Mouse (Mus musculus) left cerebral cortex, adult 18-20 months (tissue): ENCODE measurements around the gene Usp40. TPM values are rescaled to one million over a fixed set of nuclear protein-coding genes. Genes with fewer than 3 reads are reported as not detected.

ENCODE experiments used
- DNase-seq, 2 experiments: peaks; one replicate each; pipeline ENCODE4 v3.0.0; 2021 to 2022; ENCODE audit warnings: low spot score in 2 of 2, mixed read lengths in 1 of 2
- total RNA-seq, 2 experiments: library from RNA; stranded (reverse); gene quantifications; 2 replicates each; pipeline ENCODE4 v1.2.3; 2021

The Usp40 gene
- total RNA-seq, 2 experiments from 2014 or later: 19.1 to 21.6 TPM

GRCm38 (mm10) chr1:87951641-87952040 lies 56.7 kb downstream of the Usp40 start:
- DNase-seq: no peak

GRCm38 (mm10) chr1:87947681-87948091 lies 60.7 kb downstream of the Usp40 start:
- DNase-seq: no peak

GRCm38 (mm10) chr1:87941765-87942164 lies 66.6 kb downstream of the Usp40 start:
- DNase-seq: no peak

GRCm38 (mm10) chr1:87936516-87936915 lies 71.8 kb downstream of the Usp40 start:
- no peak for DNase-seq

- DNase-seq: peak; percentile 44 to 56
Observed at GRCm38 (mm10) chr1:87936075-87936474, 72.3 kb downstream of the Usp40 start.

GRCm38 (mm10) chr1:87935546-87935945 lies 72.8 kb downstream of the Usp40 start:
- DNase-seq: no peak

- DNase-seq: peak in 1 of 2 experiments; percentile 30
Observed at GRCm38 (mm10) chr1:87935095-87935494, 73.3 kb downstream of the Usp40 start.

- peak in 1 of 2 experiments; percentile 49 for DNase-seq
Observed at GRCm38 (mm10) chr1:87933051-87933450, 75.3 kb downstream of the Usp40 start.

GRCm38 (mm10) chr1:87929730-87930129 lies 78.6 kb downstream of the Usp40 start:
- no peak for DNase-seq

GRCm38 (mm10) chr1:87924888-87925287 lies 83.5 kb downstream of the Usp40 start:
- DNase-seq: no peak

GRCm38 (mm10) chr1:87922666-87923065 lies 85.7 kb downstream of the Usp40 start:
- DNase-seq: peak; percentile 47 to 55

GRCm38 (mm10) chr1:87920056-87920614 lies 88.2 kb downstream of the Usp40 start:
- DNase-seq: no peak

- DNase-seq: no peak
Observed at GRCm38 (mm10) chr1:87918061-87918460, 90.3 kb downstream of the Usp40 start.

- no peak for DNase-seq
Observed at GRCm38 (mm10) chr1:87917361-87917760, 91.0 kb downstream of the Usp40 start.

- no peak for DNase-seq
Observed at GRCm38 (mm10) chr1:87913356-87913755, 95.0 kb downstream of the Usp40 start.

GRCm38 (mm10) chr1:87910428-87910827 lies 97.9 kb downstream of the Usp40 start:
- DNase-seq: no peak

- no peak for DNase-seq
Observed at GRCm38 (mm10) chr1:87909565-87909964, 98.8 kb downstream of the Usp40 start.

- DNase-seq: no peak
Observed at GRCm38 (mm10) chr1:87908736-87909135, 99.6 kb downstream of the Usp40 start.

- no peak for DNase-seq
Observed at GRCm38 (mm10) chr1:87908006-87908405, 100.3 kb downstream of the Usp40 start.

- DNase-seq: no peak
Observed at GRCm38 (mm10) chr1:87906361-87906956, 101.9 kb downstream of the Usp40 start.

GRCm38 (mm10) chr1:87902186-87902585 lies 106.2 kb downstream of the Usp40 start:
- DNase-seq: no peak

GRCm38 (mm10) chr1:87900979-87901378 lies 107.4 kb downstream of the Usp40 start:
- DNase-seq: no peak

GRCm38 (mm10) chr1:87899701-87900100 lies 108.7 kb downstream of the Usp40 start:
- DNase-seq: no peak
